32 mouse cellular contexts compared by ENCODE assay signal in the genomic region with DNA sequence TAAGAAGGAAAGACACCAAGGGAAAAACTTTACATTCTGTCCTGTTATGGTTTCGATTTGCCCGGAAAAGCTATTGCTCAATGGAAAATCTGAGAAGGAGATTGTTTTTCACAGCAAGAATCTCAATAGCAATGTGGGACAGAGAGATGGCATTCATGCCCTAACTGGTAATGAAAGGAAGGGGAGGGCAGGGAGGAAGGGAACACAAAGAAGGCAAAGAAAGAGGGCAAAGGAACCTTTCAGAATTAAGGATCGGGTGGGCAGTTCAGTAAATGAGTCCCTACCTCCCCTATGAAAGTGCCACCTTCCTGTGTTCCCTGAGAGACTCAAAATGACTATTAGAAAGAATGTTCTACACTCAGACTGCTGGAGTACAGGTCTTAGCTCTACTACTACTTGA.
DNase-seq lines count a peak whose midpoint lies in the region; ATAC-seq and TF ChIP-seq lines count a peak whose summit lies in the region.
"Had no signal": no experiment of that assay in that cellular context is flagged by ENCODE, and none has a peak within 500 bp of the region (broad histone marks: within the 10 kb centered on the region; RNA-seq: fewer than 3 reads in every experiment).

No protein-coding gene starts in this region.

- H3K9ac ChIP-seq in hindbrain, embryonic 11.5 days (ENCODE audit: low read depth, low read length) = no peak overlapping the region
- H3K9ac ChIP-seq: embryonic facial prominence, embryonic 13.5 days; hindbrain, embryonic 14.5 days; kidney, embryonic 15.5 days; limb, embryonic 12.5 days; liver, embryonic 15.5 days; lung, embryonic 15.5 days; neural tube, embryonic 12.5 days; stomach, embryonic 15.5 days had no signal

- no peak for DNase-seq in hindbrain, embryonic 10.5 days (ENCODE audit: low spot score)
- DNase-seq in hindbrain, embryonic 11.5 days (ENCODE audit: low spot score) = no peak
- peak; percentile 78 for DNase-seq in Muller cell, postnatal 12 days (ENCODE audit: inconsistent ontology term)
- DNase-seq in retina, postnatal 1 day = peak; percentile 66
- no peak for DNase-seq in adrenal gland, postnatal 14 days
- DNase-seq: adrenal gland, adult 8-10 months; B cell, adult 2 months; cerebellum, adult 11 months; cerebellum, adult 9-10 months; cerebellum, postnatal 36 days; embryo, embryonic 11 days; gastrocnemius, adult 2 months; gastrocnemius, postnatal 36 days; heart, adult 18-20 months; heart, postnatal 36 days; kidney, postnatal 36 days; layer of hippocampus, postnatal 36 days; right cerebral cortex, postnatal 25 days had no signal

- peaks cover 4% of the 10 kb centered on the region; the same call in 1 of the 2 replicates for H3K27me3 ChIP-seq in hindbrain, embryonic 10.5 days (ENCODE audit: insufficient read depth, poor library complexity, severe bottlenecking)
- H3K27me3 ChIP-seq in hindbrain, embryonic 11.5 days (ENCODE audit: control insufficient read depth, insufficient read depth, low read length) = no peaks in the 10 kb centered on the region
- H3K27me3 ChIP-seq: embryonic facial prominence, embryonic 13.5 days; kidney, embryonic 15.5 days; limb, embryonic 12.5 days; liver, embryonic 15.5 days; lung, embryonic 15.5 days; neural tube, embryonic 12.5 days; stomach, embryonic 15.5 days had no signal

- WGBS in hindbrain, embryonic 10.5 days = 46% methylated on average over 3 of the region's 3 CpGs
- WGBS in hindbrain, embryonic 11.5 days = 45% methylated on average over 3 of the region's 3 CpGs

- H3K4me1 ChIP-seq in hindbrain, embryonic 10.5 days (replicated peaks) = peaks cover 43% of the 10 kb centered on the region
- no peaks in the 10 kb centered on the region; the same call in 1 of the 2 replicates for H3K4me1 ChIP-seq in hindbrain, embryonic 11.5 days (replicated peaks; ENCODE audit: control insufficient read depth, insufficient read depth, low read length)
- H3K4me1 ChIP-seq in cortical plate, adult 2 months (ENCODE audit: control insufficient read depth, insufficient read depth, low read length) = peaks cover 10% of the 10 kb centered on the region; the same call in 1 of the 2 replicates
- H3K4me1 ChIP-seq: embryonic facial prominence, embryonic 13.5 days; kidney, embryonic 15.5 days; limb, embryonic 12.5 days; liver, embryonic 15.5 days; lung, embryonic 15.5 days; stomach, embryonic 15.5 days had no signal

- no peak for TF ChIP-seq POLR2A in cortical plate, adult 2 months (IDR thresholded peaks at IDR 0.05; ENCODE audit: extremely low read depth, insufficient read depth, low read length)

- H3K4me3 ChIP-seq in hindbrain, embryonic 10.5 days = no peak overlapping the region
- no peak overlapping the region for H3K4me3 ChIP-seq in hindbrain, embryonic 11.5 days (ENCODE audit: low read depth, low read length)
- H3K4me3 ChIP-seq in cortical plate, adult 2 months (ENCODE audit: insufficient read depth, low read length) = no peak overlapping the region
- H3K4me3 ChIP-seq: embryonic facial prominence, embryonic 13.5 days; gastrocnemius, adult 2 months; kidney, embryonic 15.5 days; limb, embryonic 12.5 days; liver, embryonic 15.5 days; lung, embryonic 15.5 days; myocyte; neural tube, embryonic 12.5 days; stomach, embryonic 15.5 days had no signal

- 0 out of 2 replicates have a peak overlapping the region, but pooled peaks have one; percentile 40 for H3K27ac ChIP-seq in hindbrain, embryonic 10.5 days
- no peak overlapping the region for H3K27ac ChIP-seq in hindbrain, embryonic 11.5 days (ENCODE audit: low read depth, low read length)
- H3K27ac ChIP-seq in cortical plate, adult 2 months (ENCODE audit: insufficient read depth, low read length) = peak overlapping the region; percentile 87
- H3K27ac ChIP-seq: embryonic facial prominence, embryonic 13.5 days; gastrocnemius, adult 2 months; hindbrain, embryonic 14.5 days; kidney, embryonic 15.5 days; limb, embryonic 12.5 days; liver, embryonic 15.5 days; lung, embryonic 15.5 days; neural tube, embryonic 12.5 days; stomach, embryonic 15.5 days had no signal

- no peak overlapping the region for H3K4me2 ChIP-seq in hindbrain, embryonic 11.5 days (replicated peaks; ENCODE audit: low read depth, low read length)
- H3K4me2 ChIP-seq: embryonic facial prominence, embryonic 13.5 days; heart, embryonic 11.5 days; hindbrain, embryonic 14.5 days; kidney, embryonic 15.5 days; limb, embryonic 12.5 days; liver, embryonic 15.5 days; lung, embryonic 15.5 days; midbrain, embryonic 11.5 days; neural tube, embryonic 12.5 days; stomach, embryonic 15.5 days had no signal

- ATAC-seq in hindbrain, embryonic 11.5 days (ENCODE audit: low FRiP score) = no peak
- ATAC-seq: intestine, postnatal 0 days; midbrain, embryonic 16.5 days had no signal

- H3K9me3 ChIP-seq in hindbrain, embryonic 10.5 days = no peaks in the 10 kb centered on the region
- H3K9me3 ChIP-seq in hindbrain, embryonic 11.5 days (ENCODE audit: control insufficient read depth, low read length) = no peaks in the 10 kb centered on the region
- H3K9me3 ChIP-seq: embryonic facial prominence, embryonic 13.5 days; kidney, embryonic 15.5 days; limb, embryonic 12.5 days; liver, embryonic 15.5 days; lung, embryonic 15.5 days; neural tube, embryonic 12.5 days; stomach, embryonic 15.5 days had no signal

- no peak for TF ChIP-seq CTCF in cortical plate, adult 2 months (IDR thresholded peaks at IDR 0.05; ENCODE audit: extremely low read depth, insufficient read depth, low read length)

- no peaks in the 10 kb centered on the region for H3K36me3 ChIP-seq in hindbrain, embryonic 10.5 days
- H3K36me3 ChIP-seq in hindbrain, embryonic 11.5 days (ENCODE audit: control insufficient read depth, insufficient read depth, low read length) = no peaks in the 10 kb centered on the region
- H3K36me3 ChIP-seq: embryonic facial prominence, embryonic 13.5 days; kidney, embryonic 15.5 days; limb, embryonic 12.5 days; liver, embryonic 15.5 days; lung, embryonic 15.5 days; neural tube, embryonic 12.5 days; stomach, embryonic 15.5 days had no signal

Comparison
In these comparisons a context has a peak if more than half of its experiments do, and no peak if none do; other contexts are left out.
1. DNase-seq: peak in Muller cell, postnatal 12 days (single experiment) and retina, postnatal 1 day (single experiment); none in hindbrain, embryonic 10.5 days (single experiment), hindbrain, embryonic 11.5 days (single experiment) and adrenal gland, postnatal 14 days (single experiment).